Mouse (Mus musculus) left cerebral cortex, adult 2 months (tissue): ENCODE measurements around the gene Rassf7. TPM values are rescaled to one million over a fixed set of nuclear protein-coding genes. Genes with fewer than 3 reads are reported as not detected.
A peak's percentile ranks its signal among the peaks of the same experiment; 100 is the strongest.

Source experiments
- DNase-seq, 2 experiments: peaks; one replicate each; pipeline ENCODE4 v3.0.0; 2021 to 2022; ENCODE audit warnings: low spot score in 2 of 2, mixed read lengths in 1 of 2; ENCODE audit errors: extremely low spot score in 1 of 2
- H3K27ac ChIP-seq: fragments of 200-600 bp; 2 replicates; pipeline ENCODE4 v1.8.1; 2022
- H3K4me3 ChIP-seq: fragments of 200-600 bp; 2 replicates; pipeline ENCODE4 v1.8.1; 2022
- CTCF ChIP-seq: fragments of 200-600 bp; IDR thresholded peaks from 2 replicates; pipeline ENCODE4 v1.8.1; 2022; ENCODE audit warnings: antibody characterized with exemption, mild to moderate bottlenecking, moderate library complexity
- intact Hi-C: fragments of 180-260 bp; cut with DNase I; formaldehyde crosslinking; loops from one replicate; pipeline ENCODE4 v1.15.1; 2025
- total RNA-seq, 2 experiments: library from RNA; stranded (reverse); gene quantifications; 2 replicates each; pipeline ENCODE4 v1.2.3; 2021

Rassf7 gene
- total RNA-seq, 2 experiments from 2014 or later: 0.94 to 1.3 TPM

GRCm38 (mm10) chr7:141190220-141190619 is 25.4 kb upstream of the Rassf7 start:
- no peak for TF ChIP-seq CTCF
- no peak for DNase-seq
- Histone ChIP-seq H3K4me3 (no peak overlapping the region), H3K27ac (no peak overlapping the region)
- intact Hi-C loops: no loop called here

- H3K4me3 ChIP-seq: no peak overlapping the region
- no peak for TF ChIP-seq CTCF
- no peak for DNase-seq
- intact Hi-C loops: no loop called here
- H3K27ac ChIP-seq: no peak overlapping the region
Measured at GRCm38 (mm10) chr7:141191036-141191435, 24.6 kb upstream of the Rassf7 start.

- H3K27ac ChIP-seq: no peak overlapping the region
- no peak overlapping the region; the same call in 1 of the 2 replicates for H3K4me3 ChIP-seq
- intact Hi-C loops: no loop called here
- TF ChIP-seq CTCF: no peak
- DNase-seq: no peak
Measured at GRCm38 (mm10) chr7:141191796-141192685, 23.6 kb upstream of the Rassf7 start.

GRCm38 (mm10) chr7:141192776-141193347 is 22.8 kb upstream of the Rassf7 start:
- Histone ChIP-seq H3K27ac (peak overlapping the region; percentile 89), H3K4me3 (peak overlapping the region; percentile 87)
- no peak for TF ChIP-seq CTCF
- intact Hi-C loops: no loop called here
- no peak for DNase-seq

GRCm38 (mm10) chr7:141193348-141193856 is 22.3 kb upstream of the Rassf7 start:
- TF ChIP-seq CTCF: no peak
- DNase-seq: no peak
- peak overlapping the region; percentile 89 for H3K27ac ChIP-seq
- H3K4me3 ChIP-seq: peak overlapping the region; percentile 87
- intact Hi-C loops: no loop called here

- no peak for TF ChIP-seq CTCF
- Histone ChIP-seq H3K4me3 (peak within 1 kb of the TSS; percentile 87), H3K27ac (peak within 1 kb of the TSS; percentile 89)
- peak; percentile 98 to 99 for DNase-seq
- intact Hi-C loops: loop anchor here (2.0 kb wide), 1 partner anchor 27 kb away; no protein-coding TSS in a partner anchor
Measured at GRCm38 (mm10) chr7:141193948-141194347, 21.7 kb upstream of the Rassf7 start, which contains the start of the genes Hras and Lrrc56. Gene Hras, minus strand, starts transcription at chr7:141194005. Gene Lrrc56, plus strand, starts transcription at chr7:141194157.

- TF ChIP-seq CTCF: no peak
- no peak for DNase-seq
- intact Hi-C loops: loop anchor here (2.0 kb wide), 1 partner anchor 26 kb away; no protein-coding TSS in a partner anchor
Measured at GRCm38 (mm10) chr7:141194409-141194808, 21.3 kb upstream of the Rassf7 start.

GRCm38 (mm10) chr7:141194830-141195229 is 20.8 kb upstream of the Rassf7 start:
- H3K4me3 ChIP-seq: peak overlapping the region; percentile 82
- H3K27ac ChIP-seq: peak overlapping the region; percentile 80
- DNase-seq: peak; percentile 80 to 85
- intact Hi-C loops: loop anchor here (2.0 kb wide), 1 partner anchor 26 kb away; no protein-coding TSS in a partner anchor
- TF ChIP-seq CTCF: no peak

More at GRCm38 (mm10) chr7:141194409-141194808, 21.3 kb upstream of the Rassf7 start:
- Histone ChIP-seq H3K4me3 (peak overlapping the region; percentile 82), H3K27ac (peak overlapping the region; percentile 80)

GRCm38 (mm10) chr7:141195754-141196153 is 19.9 kb upstream of the Rassf7 start:
- Histone ChIP-seq H3K27ac (no peak overlapping the region), H3K4me3 (no peak overlapping the region)
- no peak for TF ChIP-seq CTCF
- intact Hi-C loops: loop anchor here (2.0 kb wide), 1 partner anchor 25 kb away; no protein-coding TSS in a partner anchor
- DNase-seq: no peak

GRCm38 (mm10) chr7:141196619-141197282 is 18.9 kb upstream of the Rassf7 start:
- TF ChIP-seq CTCF: no peak
- H3K4me3 ChIP-seq: no peak overlapping the region
- H3K27ac ChIP-seq: no peak overlapping the region
- intact Hi-C loops: no loop called here
- no peak for DNase-seq

GRCm38 (mm10) chr7:141198121-141198520 is 17.5 kb upstream of the Rassf7 start:
- no peak for TF ChIP-seq CTCF
- intact Hi-C loops: no loop called here
- H3K27ac ChIP-seq: no peak overlapping the region
- H3K4me3 ChIP-seq: no peak overlapping the region
- DNase-seq: no peak
